Mouse (Mus musculus): ENCODE results near the gene Qpctl.

Gene Qpctl

GRCm38 (mm10) chr7:19127744-19128143, 21.3 kb downstream of the Qpctl start:
- ATAC-seq (ENCODE audit: insufficient number of reproducible peaks, low FRiP score, low TSS enrichment) = no peak

GRCm38 (mm10) chr7:19124713-19125112, 24.4 kb downstream of the Qpctl start:
- no peak for ATAC-seq (ENCODE audit: insufficient number of reproducible peaks, low FRiP score, low TSS enrichment)

- ATAC-seq (ENCODE audit: insufficient number of reproducible peaks, low FRiP score, low TSS enrichment) = no peak
Observed at GRCm38 (mm10) chr7:19121686-19122085, 27.4 kb downstream of the Qpctl start.

- peak; percentile 98 for ATAC-seq (ENCODE audit: insufficient number of reproducible peaks, low FRiP score, low TSS enrichment)
Observed at GRCm38 (mm10) chr7:19119631-19120429, 29.3 kb downstream of the Qpctl start, which contains the start of gene Fbxo46. TSS of gene Fbxo46 (plus strand) at chr7:19119859.

GRCm38 (mm10) chr7:19119083-19119482, 30.0 kb downstream of the Qpctl start:
- ATAC-seq (ENCODE audit: insufficient number of reproducible peaks, low FRiP score, low TSS enrichment) = no peak

GRCm38 (mm10) chr7:19118028-19118771, 30.9 kb downstream of the Qpctl start, which contains the start of gene Gm4969:
TSS of gene Gm4969 (minus strand) at chr7:19118368.
- peak; percentile 40; the same call in 1 of the 2 replicates for ATAC-seq (ENCODE audit: insufficient number of reproducible peaks, low FRiP score, low TSS enrichment)

GRCm38 (mm10) chr7:19109565-19109964, 39.5 kb downstream of the Qpctl start:
- no peak for ATAC-seq (ENCODE audit: insufficient number of reproducible peaks, low FRiP score, low TSS enrichment)

GRCm38 (mm10) chr7:19107436-19107835, 41.7 kb downstream of the Qpctl start:
- no peak for ATAC-seq (ENCODE audit: insufficient number of reproducible peaks, low FRiP score, low TSS enrichment)

GRCm38 (mm10) chr7:19104486-19104885, 44.6 kb downstream of the Qpctl start:
- no peak for ATAC-seq (ENCODE audit: insufficient number of reproducible peaks, low FRiP score, low TSS enrichment)

GRCm38 (mm10) chr7:19103741-19104140, 45.4 kb downstream of the Qpctl start:
- no peak for ATAC-seq (ENCODE audit: insufficient number of reproducible peaks, low FRiP score, low TSS enrichment)

GRCm38 (mm10) chr7:19100290-19100689, 48.8 kb downstream of the Qpctl start:
- ATAC-seq (ENCODE audit: insufficient number of reproducible peaks, low FRiP score, low TSS enrichment) = no peak

- ATAC-seq (ENCODE audit: insufficient number of reproducible peaks, low FRiP score, low TSS enrichment) = no peak
Observed at GRCm38 (mm10) chr7:19098811-19099210, 50.3 kb downstream of the Qpctl start.

GRCm38 (mm10) chr7:19097863-19098262, 51.2 kb downstream of the Qpctl start:
- ATAC-seq (ENCODE audit: insufficient number of reproducible peaks, low FRiP score, low TSS enrichment) = no peak

GRCm38 (mm10) chr7:19097217-19097616, 51.9 kb downstream of the Qpctl start:
- no peak for ATAC-seq (ENCODE audit: insufficient number of reproducible peaks, low FRiP score, low TSS enrichment)

- ATAC-seq (ENCODE audit: insufficient number of reproducible peaks, low FRiP score, low TSS enrichment) = no peak
Observed at GRCm38 (mm10) chr7:19096421-19096976, 52.6 kb downstream of the Qpctl start.

- no peak for ATAC-seq (ENCODE audit: insufficient number of reproducible peaks, low FRiP score, low TSS enrichment)
Observed at GRCm38 (mm10) chr7:19095751-19096110, 53.4 kb downstream of the Qpctl start.

GRCm38 (mm10) chr7:19094826-19095750, 54.0 kb downstream of the Qpctl start:
- ATAC-seq (ENCODE audit: insufficient number of reproducible peaks, low FRiP score, low TSS enrichment) = no peak

- no peak for ATAC-seq (ENCODE audit: insufficient number of reproducible peaks, low FRiP score, low TSS enrichment)
Observed at GRCm38 (mm10) chr7:19094471-19094825, 54.6 kb downstream of the Qpctl start, which contains the start of gene Six5. TSS of gene Six5 (plus strand) at chr7:19094594.

- no peak for ATAC-seq (ENCODE audit: insufficient number of reproducible peaks, low FRiP score, low TSS enrichment)
Observed at GRCm38 (mm10) chr7:19093537-19094385, 55.3 kb downstream of the Qpctl start.
